ENCODE assay signal across 8 mouse cellular contexts in genomic region chr10:109011226-109012165, GRCm38 (mm10). TPM values are rescaled to one million over a fixed set of nuclear protein-coding genes. Genes with fewer than 3 reads are reported as not detected.
DNase-seq lines count a peak whose midpoint lies in the region; ATAC-seq and TF ChIP-seq lines count a peak whose summit lies in the region.

No protein-coding gene starts in this region.

- peak; percentile 22 for DNase-seq in urinary bladder, postnatal 14 days (ENCODE audit: low spot score)
- DNase-seq in urinary bladder, postnatal 10 days (ENCODE audit: low spot score): no peak
- peak; percentile 16 for DNase-seq in embryo, embryonic 11.5 days (ENCODE audit: low read depth, low spot score)
- peak; percentile 50 to 53 for DNase-seq in layer of hippocampus, adult 8-10 months (ENCODE audit: low spot score in 2 of 2)
- peak; percentile 4 for DNase-seq in lung, postnatal 36 days
- no peak for DNase-seq in thymus, postnatal 0 days (ENCODE audit: low spot score)

- no peaks in the 10 kb centered on the region for H3K9me3 ChIP-seq in heart, embryonic 14.5 days (ENCODE audit: control insufficient read depth, low read length)

- no peak overlapping the region for H3K27ac ChIP-seq in heart, embryonic 14.5 days (replicated peaks in 1 of 2; ENCODE audit: control insufficient read depth in 1 of 2, insufficient read depth in 1 of 2, low read depth in 2 of 2, low read length in 2 of 2)
- no peak overlapping the region for H3K27ac ChIP-seq in small intestine, adult 2 months (ENCODE audit: insufficient read depth, low read depth, low read length)

- H3K27me3 ChIP-seq in heart, embryonic 14.5 days (ENCODE audit: control insufficient read depth, insufficient read depth, low read length): peaks cover 20% of the 10 kb centered on the region
- H3K27me3 ChIP-seq in small intestine, adult 2 months (ENCODE audit: control insufficient read depth, insufficient read depth, low read length): peaks cover 5% of the 10 kb centered on the region; the same call in 1 of the 2 replicates

- no peak for TF ChIP-seq POLR2A in small intestine, adult 2 months (IDR thresholded peaks at IDR 0.05; ENCODE audit: low read depth, low read length)

- H3K36me3 ChIP-seq in heart, embryonic 14.5 days (ENCODE audit: control insufficient read depth, insufficient read depth, low read length): no peaks in the 10 kb centered on the region
- H3K36me3 ChIP-seq in small intestine, adult 2 months (ENCODE audit: control insufficient read depth, insufficient read depth, low read length): no peaks in the 10 kb centered on the region

- peaks cover 9 to 15% of the 10 kb centered on the region in 2 experiments; a peak in 3 of 4 replicates for H3K4me1 ChIP-seq in heart, embryonic 14.5 days (ENCODE audit: control insufficient read depth in 2 of 2, insufficient read depth in 2 of 2, low read length in 2 of 2)
- H3K4me1 ChIP-seq in small intestine, adult 2 months (ENCODE audit: control insufficient read depth, insufficient read depth, insufficient read length, low read length): no peaks in the 10 kb centered on the region; the same call in 1 of the 2 replicates

- peak overlapping the region; percentile 48 to 49 for H3K4me3 ChIP-seq in heart, embryonic 14.5 days (ENCODE audit: control insufficient read depth in 1 of 2, insufficient read depth in 1 of 2, low read depth in 1 of 2, low read length in 2 of 2)
- H3K4me3 ChIP-seq in small intestine, adult 2 months (ENCODE audit: low read depth, low read length): peak overlapping the region; percentile 19; the same call in 1 of the 2 replicates

- TF ChIP-seq CTCF in small intestine, adult 2 months (IDR thresholded peaks at IDR 0.05; ENCODE audit: extremely low read depth, insufficient read length, insufficient replicate concordance, low read depth, low read length): no peak

- under 1% methylated on average over 28 of the region's 29 CpGs for WGBS in heart, embryonic 14.5 days
- WGBS in small intestine, adult 2 months: 3% methylated on average over 29 of the region's 29 CpGs

- ATAC-seq in heart, embryonic 14.5 days (ENCODE audit: insufficient number of reproducible peaks, insufficient read depth, low FRiP score, low read depth): peak; percentile 66

- peak overlapping the region; percentile 96 for H3K4me2 ChIP-seq in heart, embryonic 14.5 days (ENCODE audit: low read length)

- H3K9ac ChIP-seq in heart, embryonic 14.5 days (ENCODE audit: low read length): peak overlapping the region; percentile 54; the same call in 1 of the 2 replicates

RNA-seq across cellular contexts. Expression of gene Syt1, which starts 0.7 kb away (rescaled TPM):
- polyA plus RNA-seq in heart, embryonic 14.5 days (2014; fragmentation: Nextera tagmentation; extraction: Ambion mirVana): 0.47 and 1.2 TPM in 2 replicates
- 1,000 to 10,000 TPM in 2 of 4 experiments, 100 to 1,000 TPM in 2; 906 to 1,068 (median 986) TPM for total RNA-seq in layer of hippocampus, adult 8-10 months (2022)
- polyA plus RNA-seq in small intestine, adult 2 months (2012; rRNA removed): 0.46 and 0.67 TPM in 2 replicates
- 1.3 and 1.8 TPM in 2 replicates for polyA plus RNA-seq in thymus, postnatal 0 days (2015; fragmentation: Nextera tagmentation; extraction: Ambion mirVana)

Comparison
In these comparisons a context has a peak if more than half of its experiments do, and no peak if none do; other contexts are left out.
1. DNase-seq: peak in urinary bladder, postnatal 14 days (single experiment), embryo, embryonic 11.5 days (single experiment), layer of hippocampus, adult 8-10 months (2 of 2) and lung, postnatal 36 days (single experiment); none in urinary bladder, postnatal 10 days (single experiment) and thymus, postnatal 0 days (single experiment).